Mouse (Mus musculus) CH12.LX (cell line): Measurements from ENCODE around the gene Zbtb20. TPM values are rescaled to one million over a fixed set of nuclear protein-coding genes. Genes with fewer than 3 reads are reported as not detected.
A peak's percentile ranks its signal among the peaks of the same experiment; 100 is the strongest.

ENCODE experiments used
- DNase-seq: peaks from one replicate; pipeline ENCODE4 v3.0.0-alpha.2; 2013; ENCODE audit errors: extremely low read depth
- H3K27ac ChIP-seq: 2 replicates; pipeline ENCODE4 v1.5.1; 2012; ENCODE audit warnings: low read depth, mild to moderate bottlenecking, control low read depth, moderate library complexity; ENCODE audit not compliant: insufficient read depth
- H3K27me3 ChIP-seq: replicated peaks from 2 replicates; pipeline ENCODE3; 2012; ENCODE audit warnings: inconsistent platforms
- H3K36me3 ChIP-seq, 2 experiments: replicated peaks in 1 of 2; 2 replicates each; pipeline versions ENCODE3 to v1.6.1; 2012; ENCODE audit warnings: inconsistent platforms in 1 of 2, low read length in 1 of 2, mild to moderate bottlenecking in 1 of 2, mixed read lengths in 1 of 2, moderate library complexity in 1 of 2; ENCODE audit not compliant: control insufficient read depth in 1 of 2, insufficient read depth in 1 of 2
- H3K4me1 ChIP-seq, 2 experiments: 2 replicates each; pipeline ENCODE4 v1.6.1; 2012; ENCODE audit warnings: inconsistent platforms in 1 of 2, moderate library complexity in 1 of 2; ENCODE audit not compliant: insufficient read depth in 2 of 2, control insufficient read depth in 1 of 2
- H3K4me2 ChIP-seq: 2 replicates; pipeline ENCODE4 v1.6.1; 2012; ENCODE audit warnings: low read depth, mild to moderate bottlenecking, control low read depth; ENCODE audit not compliant: poor library complexity, insufficient read depth, severe bottlenecking
- H3K4me3 ChIP-seq, 3 experiments: fragments of 150-350 bp in 1 of 3; sonication (generic) in 1 of 3; replicated peaks in 1 of 3; 2 replicates each; pipeline versions ENCODE3 to v1.5.1; 2011 to 2012; ENCODE audit warnings: low read depth in 2 of 3, low read length in 2 of 3, mild to moderate bottlenecking in 2 of 3, moderate library complexity in 2 of 3, control low read depth in 1 of 3, improper control_type of control experiment in 1 of 3, inconsistent platforms in 1 of 3, mixed read lengths in 1 of 3; ENCODE audit not compliant: poor library complexity in 1 of 3
- H3K79me2 ChIP-seq: replicated peaks from 2 replicates; pipeline ENCODE4 v1.6.1; 2012; ENCODE audit warnings: mild to moderate bottlenecking, moderate library complexity; ENCODE audit not compliant: control insufficient read depth, poor library complexity, insufficient read depth, severe bottlenecking; ENCODE audit errors: extremely low read depth
- H3K9ac ChIP-seq: 2 replicates; pipeline ENCODE4 v1.6.1; 2012; ENCODE audit warnings: low read depth, mild to moderate bottlenecking, control low read depth, moderate library complexity; ENCODE audit not compliant: insufficient read depth
- H3K9me3 ChIP-seq: replicated peaks from 2 replicates; pipeline ENCODE3; 2012; ENCODE audit warnings: low read length, inconsistent platforms, mixed read lengths
- CHD1 ChIP-seq: IDR thresholded peaks from 2 replicates; pipeline ENCODE4 v1.6.1; 2012; ENCODE audit warnings: low read depth, low read length, improper control_type of control experiment, inconsistent platforms
- EP300 ChIP-seq: IDR thresholded peaks from 2 replicates; pipeline ENCODE4 v1.6.1; 2011; ENCODE audit warnings: low read length, improper control_type of control experiment
- ETS1 ChIP-seq: conservative IDR thresholded peaks from 2 replicates; pipeline ENCODE4 v1.6.1; 2012; ENCODE audit warnings: low read depth, mild to moderate bottlenecking, inconsistent platforms, low read length, improper control_type of control experiment, moderate library complexity
- IRF4 ChIP-seq: IDR thresholded peaks from 2 replicates; pipeline ENCODE4 v1.6.1; 2014; ENCODE audit warnings: low read depth, mild to moderate bottlenecking, inconsistent platforms, low read length, improper control_type of control experiment
- JUND ChIP-seq: conservative IDR thresholded peaks from 2 replicates; pipeline ENCODE4 v1.6.1; 2011; ENCODE audit warnings: low read depth, low read length, improper control_type of control experiment
- KAT2A ChIP-seq: IDR thresholded peaks from 2 replicates; pipeline ENCODE4 v1.6.1; 2012; ENCODE audit warnings: low read length, improper control_type of control experiment, inconsistent platforms; ENCODE audit not compliant: insufficient replicate concordance
- MAX ChIP-seq: IDR thresholded peaks from 2 replicates; pipeline ENCODE4 v1.6.1; 2011; ENCODE audit warnings: low read length, improper control_type of control experiment
- MAZ ChIP-seq: IDR thresholded peaks from 2 replicates; pipeline ENCODE4 v1.6.1; 2012; ENCODE audit warnings: low read depth, mild to moderate bottlenecking, inconsistent platforms, low read length, improper control_type of control experiment, moderate library complexity
- MYC ChIP-seq: IDR thresholded peaks from 2 replicates; pipeline ENCODE4 v1.6.1; 2011; ENCODE audit warnings: low read depth, mild to moderate bottlenecking, improper control_type of control experiment, low read length
- NRF1 ChIP-seq: IDR thresholded peaks from 2 replicates; pipeline ENCODE4 v1.6.1; 2014; ENCODE audit warnings: low read depth, mild to moderate bottlenecking, inconsistent platforms, low read length, improper control_type of control experiment, moderate library complexity
- POLR2AphosphoS2 ChIP-seq: IDR thresholded peaks from 2 replicates; pipeline ENCODE4 v1.6.1; 2011; ENCODE audit warnings: low read depth, low read length, improper control_type of control experiment
- SIN3A ChIP-seq: IDR thresholded peaks from 2 replicates; pipeline ENCODE4 v1.6.1; 2012; ENCODE audit warnings: low read length, improper control_type of control experiment, inconsistent platforms
- SMC3 ChIP-seq: IDR thresholded peaks from 2 replicates; pipeline ENCODE4 v1.6.1; 2011; ENCODE audit warnings: low read depth, low read length, improper control_type of control experiment
- TBP ChIP-seq: conservative IDR thresholded peaks from 2 replicates; pipeline ENCODE4 v1.6.1; 2011; ENCODE audit warnings: low read depth, low read length, improper control_type of control experiment
- TCF12 ChIP-seq: IDR thresholded peaks from 2 replicates; pipeline ENCODE4 v1.6.1; 2014; ENCODE audit warnings: low read depth, mild to moderate bottlenecking, inconsistent platforms, low read length, improper control_type of control experiment
- UBTF ChIP-seq: IDR thresholded peaks from 2 replicates; pipeline ENCODE4 v1.6.1; 2012; ENCODE audit warnings: low read depth, mild to moderate bottlenecking, inconsistent platforms, low read length, improper control_type of control experiment, moderate library complexity
- USF1 ChIP-seq: IDR thresholded peaks from 2 replicates; pipeline ENCODE4 v1.6.1; 2014; ENCODE audit warnings: low read depth, mild to moderate bottlenecking, inconsistent platforms, low read length, improper control_type of control experiment
- ZC3H11A ChIP-seq: IDR thresholded peaks from 2 replicates; pipeline ENCODE4 v1.6.1; 2012; ENCODE audit warnings: low read depth, mild to moderate bottlenecking, inconsistent platforms, low read length, improper control_type of control experiment
- dilution Hi-C: fragments of 300-500 bp; cut with MboI; formaldehyde crosslinking; loops from 2 replicates; pipeline ENCODE4 v1.14.3; 2020; ENCODE audit warnings: low sequenced_read_pairs; ENCODE audit not compliant: extremely low pct_unique_long_range_greater_than_20kb, extremely low pct_ligation_motif_present
- in situ Hi-C: fragments of 300-500 bp; cut with MboI; formaldehyde crosslinking; loops from 3 replicates; pipeline ENCODE4 v1.14.3; 2019; ENCODE audit warnings: low sequenced_read_pairs, low pct_ligation_motif_present, low pct_unique_long_range_greater_than_20kb, mixed read lengths
- polyA plus RNA-seq: library from polyadenylated mRNA; unstranded; fragments of >175 nt; gene quantifications from 2 replicates; pipeline ENCODE4 v1.2.1, GENCODE M21; 2012; ENCODE audit warnings: low read depth; ENCODE audit not compliant: insufficient read length
- total RNA-seq, 2 experiments: library from RNA; depleted of rRNA; stranded (reverse); fragments of 300-350 nt in 1 of 2; fragments of >200 nt in 1 of 2; gene quantifications; 2 replicates each; pipeline ENCODE4 v1.2.3; 2012 to 2014

The Zbtb20 gene
- total and polyA plus RNA-seq, 3 experiments = 24.9 to 58.0 (median 51.6) TPM

GRCm38 (mm10) chr16:43397629-43398323, 522.1 kb downstream of the Zbtb20 start:
- in situ Hi-C loops = loop anchor here (10.0 to 25.0 kb wide), 3 partner anchors 117 to 415 kb away; no protein-coding TSS in a partner anchor
- no peak for TF ChIP-seq NRF1
- 0 out of 2 replicates have a peak, but pooled peaks have one; percentile 13 for TF ChIP-seq MAX
- no peak for TF ChIP-seq SMC3
- no peak for TF ChIP-seq KAT2A
- TF ChIP-seq POLR2AphosphoS2 = peak; percentile 18; the same call in 1 of the 2 replicates
- 0 out of 2 replicates have a peak, but pooled peaks have one; percentile 39 for TF ChIP-seq CHD1
- TF ChIP-seq TCF12 = 0 out of 2 replicates have a peak, but pooled peaks have one; percentile 15
- peak; percentile 80 for TF ChIP-seq MYC
- peak; percentile 41; the same call in 1 of the 2 replicates for TF ChIP-seq JUND
- TF ChIP-seq MAZ = 0 out of 2 replicates have a peak, but pooled peaks have one; percentile 1
- peak; percentile 58; the same call in 1 of the 2 replicates for TF ChIP-seq IRF4
- TF ChIP-seq SIN3A = peak; percentile 20; the same call in 1 of the 2 replicates
- no peak for TF ChIP-seq ETS1
- peak; percentile 28; the same call in 1 of the 2 replicates for TF ChIP-seq TBP
- peaks cover 0 to 5% of the 10 kb centered on the region in 2 experiments for H3K36me3 ChIP-seq

GRCm38 (mm10) chr16:43399428-43399827, 523.7 kb downstream of the Zbtb20 start:
- H3K27me3 ChIP-seq = no peaks in the 10 kb centered on the region
- no peaks in the 10 kb centered on the region for H3K9me3 ChIP-seq
- no peak for DNase-seq
- dilution Hi-C loops = no loop called here
- no peak overlapping the region; the same call in 1 of the 2 replicates for H3K4me2 ChIP-seq
- H3K4me3 ChIP-seq = no peak overlapping the region
- in situ Hi-C loops = loop anchor here (10.0 to 25.0 kb wide), 3 partner anchors 115 to 413 kb away; no protein-coding TSS in a partner anchor
- peak overlapping the region; percentile 66; the same call in 1 of the 2 replicates for H3K9ac ChIP-seq
- H3K27ac ChIP-seq = no peak overlapping the region
- H3K79me2 ChIP-seq = peaks cover 19% of the 10 kb centered on the region
- H3K36me3 ChIP-seq = no peaks in the 10 kb centered on the region
- H3K4me1 ChIP-seq = peaks cover 14 to 55% of the 10 kb centered on the region in 2 experiments
- TF ChIP-seq ZC3H11A = no peak
- peak; percentile 63; the same call in 1 of the 2 replicates for TF ChIP-seq EP300
- TF ChIP-seq IRF4 = peak; percentile 72
- TF ChIP-seq USF1 = no peak
- no peak for TF ChIP-seq MYC
- no peak for TF ChIP-seq UBTF

More at GRCm38 (mm10) chr16:43397629-43398323, 522.1 kb downstream of the Zbtb20 start:
- Histone ChIP-seq H3K4me1 (peaks cover 12 to 55% of the 10 kb centered on the region in 2 experiments), H3K27me3 (no peaks in the 10 kb centered on the region), H3K4me3 (peak overlapping the region in 1 of 3 experiments; percentile 4), H3K9ac (peak overlapping the region; percentile 46), H3K79me2 (peaks cover 16% of the 10 kb centered on the region), H3K4me2 (peak overlapping the region; percentile 97), H3K9me3 (no peaks in the 10 kb centered on the region), H3K27ac (peak overlapping the region; percentile 82)
- dilution Hi-C loops = no loop called here
- no peak for DNase-seq
